Mouse (Mus musculus) olfactory bulb, adult 2 months (tissue): ENCODE measurements around the gene Tmem262.

Source experiments
- CTCF ChIP-seq: fragments of 200-500 bp; IDR thresholded peaks from 2 replicates; pipeline ENCODE4 v1.5.1; 2012; ENCODE audit warnings: low read depth, mild to moderate bottlenecking, low read length, moderate library complexity; ENCODE audit not compliant: insufficient read depth
- POLR2A ChIP-seq: fragments of 200-500 bp; IDR thresholded peaks from 2 replicates; pipeline ENCODE4 v1.6.1; 2012; ENCODE audit warnings: mild to moderate bottlenecking, low read depth, low read length, moderate library complexity; ENCODE audit not compliant: insufficient read depth

DNA sequence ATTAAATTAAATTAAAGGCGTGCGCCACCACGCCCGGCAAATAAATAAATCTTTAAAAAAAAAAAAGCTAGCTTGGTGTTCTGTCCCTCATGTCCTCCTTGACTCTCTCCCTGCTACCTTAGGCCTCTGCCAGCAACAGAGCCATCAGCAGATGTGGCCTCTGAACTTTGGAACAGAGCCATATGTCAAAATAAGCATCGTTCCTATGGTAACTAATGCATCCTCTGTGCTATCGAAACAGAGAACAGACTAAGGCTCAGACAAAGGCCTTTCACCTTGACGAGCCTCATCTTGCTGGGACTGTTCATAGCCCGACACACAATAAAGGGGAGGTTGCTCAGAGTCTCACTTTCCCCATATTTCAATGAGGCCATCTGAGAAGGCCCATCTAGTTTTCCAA is 43.5 kb downstream of the Tmem262 start:
- TF ChIP-seq CTCF (no peak), POLR2A (no peak)
